In the genomic region with DNA sequence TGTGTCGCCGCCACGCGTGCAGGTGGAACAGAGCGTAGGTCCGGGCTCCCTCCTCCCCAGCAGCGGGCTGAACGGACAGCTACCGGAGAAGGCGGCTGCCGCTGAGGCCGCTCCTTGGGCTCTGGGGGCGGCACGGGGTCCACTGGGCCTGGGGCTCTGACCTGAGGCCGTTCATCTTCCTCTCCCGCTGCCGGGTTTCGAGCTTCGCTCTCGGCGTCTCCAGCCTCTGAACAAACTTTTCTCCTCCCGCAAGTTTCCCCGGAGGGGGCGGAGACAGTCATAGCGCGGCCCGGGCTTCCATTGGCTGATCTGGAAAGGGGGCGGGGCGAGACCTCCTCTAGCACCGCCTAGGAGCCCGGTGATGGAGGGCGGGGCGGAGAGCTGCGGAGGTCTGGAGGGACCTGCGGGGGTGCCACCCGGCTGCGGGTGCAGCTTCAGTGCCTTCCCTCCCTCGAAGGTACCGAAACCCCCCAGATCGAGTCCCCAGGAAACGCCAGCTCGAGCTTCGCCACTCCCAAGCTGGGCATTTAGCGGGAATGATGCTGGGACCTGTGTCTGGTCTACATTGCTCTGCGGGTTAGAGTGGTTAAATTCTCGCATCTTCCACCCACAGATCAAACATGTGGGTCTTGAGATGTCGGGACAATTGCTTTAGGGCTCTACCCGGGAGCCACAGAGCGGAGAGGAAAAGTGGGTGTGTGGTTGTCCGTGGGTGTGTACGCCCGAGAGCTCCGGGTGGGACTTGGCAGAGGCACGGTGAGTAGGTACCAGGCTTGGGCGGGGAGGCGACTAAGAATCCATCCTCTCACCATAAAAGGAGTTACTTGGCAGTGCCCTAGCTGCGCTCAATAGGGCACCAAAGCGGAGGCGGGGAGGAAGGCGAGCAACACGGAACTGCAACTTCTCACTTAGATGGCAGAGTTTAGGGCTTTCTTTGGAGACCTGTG, we compare ENCODE assay signal across 8 mouse cellular contexts. TPM values are rescaled to one million over a fixed set of nuclear protein-coding genes. Genes with fewer than 3 reads are reported as not detected.
A peak's percentile ranks its signal among the peaks of the same experiment; 100 is the strongest.
DNase-seq lines count a peak whose midpoint lies in the region; ATAC-seq and TF ChIP-seq lines count a peak whose summit lies in the region.

Gene Ptger4 (minus strand): TSS at position 229 of the 947 bp plus-strand sequence.

- no peak for TF ChIP-seq CTCF in spleen, adult 2 months (IDR thresholded peaks at IDR 0.05; ENCODE audit: extremely low read depth, insufficient read depth, insufficient read length, insufficient replicate concordance)

- H3K27ac ChIP-seq in embryonic facial prominence, embryonic 11.5 days (replicated peaks; ENCODE audit: low read depth, low read length), result no peak within 1 kb of the TSS
- H3K27ac ChIP-seq in limb, embryonic 13.5 days, result no peak within 1 kb of the TSS
- H3K27ac ChIP-seq in midbrain, embryonic 15.5 days, result no peak within 1 kb of the TSS
- H3K27ac ChIP-seq in spleen, adult 2 months (ENCODE audit: insufficient read depth, low read length), result peak within 1 kb of the TSS; percentile 85

- H3K9me3 ChIP-seq in embryonic facial prominence, embryonic 11.5 days (replicated peaks; ENCODE audit: control insufficient read depth, low read length), result no peaks in the 10 kb centered on the region
- H3K9me3 ChIP-seq in limb, embryonic 13.5 days, result no peaks in the 10 kb centered on the region
- no peaks in the 10 kb centered on the region for H3K9me3 ChIP-seq in midbrain, embryonic 15.5 days

- ATAC-seq in embryonic facial prominence, embryonic 11.5 days (replicated peaks; ENCODE audit: insufficient number of reproducible peaks, low FRiP score, low TSS enrichment, low read depth), result peak; percentile 95
- peak; percentile 96 for ATAC-seq in limb, embryonic 13.5 days (ENCODE audit: low FRiP score, low read depth)
- ATAC-seq in midbrain, embryonic 15.5 days (replicated peaks), result peak; percentile 95

- DNase-seq in layer of hippocampus, adult 11-12 months (ENCODE audit: low spot score), result peak; percentile 85
- DNase-seq in layer of hippocampus, adult 9-10 months (ENCODE audit: low spot score), result no peak
- DNase-seq in embryonic facial prominence, embryonic 11.5 days (ENCODE audit: low spot score), result peak; percentile 95
- peak; percentile 100 for DNase-seq in heart, adult 11 months
- DNase-seq in kidney, adult 11 months, result peak; percentile 83
- DNase-seq in spleen, adult 2 months (ENCODE audit: low read depth in 1 of 2, low spot score in 2 of 2), result peak; percentile 87 to 97

- H3K4me1 ChIP-seq in embryonic facial prominence, embryonic 11.5 days (ENCODE audit: control insufficient read depth, insufficient read depth, low read length), result peaks cover 3% of the 10 kb centered on the region; the same call in 1 of the 2 replicates
- H3K4me1 ChIP-seq in limb, embryonic 13.5 days, result peaks cover 33% of the 10 kb centered on the region
- H3K4me1 ChIP-seq in midbrain, embryonic 15.5 days, result peaks cover 29% of the 10 kb centered on the region
- H3K4me1 ChIP-seq in spleen, adult 2 months (ENCODE audit: control insufficient read depth, insufficient read depth, insufficient read length), result peaks cover 9% of the 10 kb centered on the region; the same call in 1 of the 2 replicates

- peak within 1 kb of the TSS; percentile 41 for H3K9ac ChIP-seq in embryonic facial prominence, embryonic 11.5 days (replicated peaks; ENCODE audit: low read length)
- peak within 1 kb of the TSS; percentile 74 for H3K9ac ChIP-seq in limb, embryonic 13.5 days
- peak within 1 kb of the TSS; percentile 19; the same call in 1 of the 2 replicates for H3K9ac ChIP-seq in midbrain, embryonic 15.5 days

- H3K4me2 ChIP-seq in embryonic facial prominence, embryonic 11.5 days (ENCODE audit: low read depth, low read length), result peak within 1 kb of the TSS; percentile 99
- H3K4me2 ChIP-seq in limb, embryonic 13.5 days (replicated peaks), result peak within 1 kb of the TSS; percentile 100
- H3K4me2 ChIP-seq in midbrain, embryonic 15.5 days, result peak within 1 kb of the TSS; percentile 91

- no peaks in the 10 kb centered on the region for H3K36me3 ChIP-seq in embryonic facial prominence, embryonic 11.5 days (replicated peaks; ENCODE audit: control insufficient read depth, insufficient read depth, low read depth, low read length)
- no peaks in the 10 kb centered on the region for H3K36me3 ChIP-seq in limb, embryonic 13.5 days
- no peaks in the 10 kb centered on the region for H3K36me3 ChIP-seq in midbrain, embryonic 15.5 days (replicated peaks)
- no peaks in the 10 kb centered on the region for H3K36me3 ChIP-seq in spleen, adult 2 months (ENCODE audit: control insufficient read depth, insufficient read depth, low read length)

- 1% methylated on average over 60 of the region's 61 CpGs for WGBS in embryonic facial prominence, embryonic 11.5 days
- WGBS in limb, embryonic 13.5 days, result under 1% methylated on average over 61 of the region's 61 CpGs
- 1% methylated on average over 61 of the region's 61 CpGs for WGBS in midbrain, embryonic 15.5 days
- WGBS in spleen, adult 2 months, result under 1% methylated on average over 61 of the region's 61 CpGs

- peaks cover 23% of the 10 kb centered on the region for H3K27me3 ChIP-seq in embryonic facial prominence, embryonic 11.5 days (ENCODE audit: control insufficient read depth, insufficient read depth, low read length)
- peaks cover 44% of the 10 kb centered on the region for H3K27me3 ChIP-seq in limb, embryonic 13.5 days
- peaks cover 66% of the 10 kb centered on the region for H3K27me3 ChIP-seq in midbrain, embryonic 15.5 days (replicated peaks)
- H3K27me3 ChIP-seq in spleen, adult 2 months (ENCODE audit: control insufficient read depth, insufficient read depth, low read length), result no peaks in the 10 kb centered on the region

- H3K4me3 ChIP-seq in embryonic facial prominence, embryonic 11.5 days (ENCODE audit: low read depth, low read length), result peak within 1 kb of the TSS; percentile 53
- peak within 1 kb of the TSS; percentile 61 for H3K4me3 ChIP-seq in limb, embryonic 13.5 days
- H3K4me3 ChIP-seq in midbrain, embryonic 15.5 days, result peak within 1 kb of the TSS; percentile 58
- peak within 1 kb of the TSS; percentile 83 for H3K4me3 ChIP-seq in spleen, adult 2 months (ENCODE audit: extremely low read depth, insufficient read depth, insufficient read length)

- TF ChIP-seq POLR2A in spleen, adult 2 months (IDR thresholded peaks at IDR 0.05; ENCODE audit: low read depth, low read length), result peak; percentile 84

RNA-seq across cellular contexts. Expression of gene Ptger4, which starts in this region (rescaled TPM):
- 1.5 TPM in 2 replicates for polyA plus RNA-seq in embryonic facial prominence, embryonic 11.5 days (2014; fragmentation: Nextera tagmentation; extraction: Ambion mirVana)
- 4.0 and 4.4 TPM in 2 replicates for polyA plus RNA-seq in limb, embryonic 13.5 days (2015; fragmentation: Nextera tagmentation; extraction: Ambion mirVana)
- polyA plus RNA-seq in midbrain, embryonic 15.5 days (2015; fragmentation: Nextera tagmentation; extraction: Ambion mirVana), result 1.3 and 1.6 TPM in 2 replicates
- polyA plus RNA-seq in spleen, adult 2 months (2012; rRNA removed), result 18.7 and 30.1 TPM in 2 replicates

Comparison
In these comparisons a context has a peak if more than half of its experiments do, and no peak if none do; other contexts are left out.
1. H3K9ac ChIP-seq: peak in every context shown above with its lines; median percentile 74 in limb, embryonic 13.5 days; 41 in embryonic facial prominence, embryonic 11.5 days; 19 in midbrain, embryonic 15.5 days.